Mouse (Mus musculus): ENCODE data around the gene Kcnj1. TPM values are rescaled to one million over a fixed set of nuclear protein-coding genes. Genes with fewer than 3 reads are reported as not detected.

Kcnj1 gene
- polyA plus RNA-seq, 1 experiment from 2014 or later, result not detected

DNA sequence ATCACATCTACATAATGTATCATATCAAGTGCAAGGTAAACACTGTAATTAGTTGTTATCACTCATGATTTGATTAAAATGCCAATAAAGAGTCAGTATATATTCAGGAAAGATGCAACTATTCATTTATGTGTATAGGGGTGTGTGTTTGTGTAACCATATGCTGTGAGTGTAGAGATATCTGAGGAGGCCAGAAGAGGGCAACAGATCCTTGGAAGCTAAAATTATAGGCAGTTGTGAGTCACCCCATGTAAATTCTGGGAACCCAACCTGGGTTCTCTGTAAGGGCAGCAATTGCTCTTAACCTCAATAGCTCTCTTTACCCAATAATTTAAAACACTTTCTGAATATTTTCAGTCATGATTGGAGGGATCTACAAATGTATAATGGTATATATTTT lies 48.4 kb downstream of the Kcnj1 start:
- H3K27ac ChIP-seq (replicated peaks), result no peak overlapping the region
- ATAC-seq (ENCODE audit: low FRiP score), result no peak
- no peak overlapping the region for H3K9ac ChIP-seq (replicated peaks)

GRCm38 (mm10) chr9:32425321-32425720 lies 53.0 kb downstream of the Kcnj1 start:
- Histone ChIP-seq H3K4me3 (replicated peaks) (no peak overlapping the region), H3K9ac (replicated peaks) (no peak overlapping the region), H3K4me1 (no peaks in the 10 kb centered on the region), H3K27me3 (replicated peaks) (no peaks in the 10 kb centered on the region), H3K27ac (replicated peaks) (no peak overlapping the region), H3K9me3 (replicated peaks) (no peaks in the 10 kb centered on the region), H3K36me3 (no peaks in the 10 kb centered on the region), H3K4me2 (no peak overlapping the region)
- 81% methylated on average over 7 of the region's 7 CpGs for WGBS
- no peak for ATAC-seq (ENCODE audit: low FRiP score)

More for the DNA sequence above, 48.4 kb downstream of the Kcnj1 start:
- H3K9me3 ChIP-seq (replicated peaks), result no peaks in the 10 kb centered on the region
- no peak overlapping the region for H3K4me2 ChIP-seq
- no peaks in the 10 kb centered on the region for H3K4me1 ChIP-seq
- no peaks in the 10 kb centered on the region for H3K36me3 ChIP-seq
- H3K27me3 ChIP-seq (replicated peaks), result no peaks in the 10 kb centered on the region
- H3K4me3 ChIP-seq (replicated peaks), result no peak overlapping the region

- WGBS, result 83% methylated on average over 3 of the region's 3 CpGs
- Histone ChIP-seq H3K9ac (replicated peaks) (no peak overlapping the region), H3K27me3 (replicated peaks) (no peaks in the 10 kb centered on the region), H3K4me3 (replicated peaks) (no peak overlapping the region), H3K36me3 (no peaks in the 10 kb centered on the region), H3K27ac (replicated peaks) (no peak overlapping the region), H3K9me3 (replicated peaks) (no peaks in the 10 kb centered on the region), H3K4me2 (no peak overlapping the region), H3K4me1 (no peaks in the 10 kb centered on the region)
- no peak for ATAC-seq (ENCODE audit: low FRiP score)
These were observed 58.8 kb downstream of the Kcnj1 start for GRCm38 (mm10) chr9:32431061-32431460.

GRCm38 (mm10) chr9:32434241-32435213 lies 62.2 kb downstream of the Kcnj1 start:
- no peak for ATAC-seq (ENCODE audit: low FRiP score)
- Histone ChIP-seq H3K27me3 (replicated peaks) (no peaks in the 10 kb centered on the region), H3K9ac (replicated peaks) (no peak overlapping the region), H3K4me1 (no peaks in the 10 kb centered on the region), H3K9me3 (replicated peaks) (no peaks in the 10 kb centered on the region), H3K27ac (replicated peaks) (no peak overlapping the region), H3K4me3 (replicated peaks) (no peak overlapping the region), H3K4me2 (no peak overlapping the region), H3K36me3 (no peaks in the 10 kb centered on the region)
- 76% methylated on average over 19 of the region's 19 CpGs for WGBS

- 76% methylated on average over 3 of the region's 3 CpGs for WGBS
- H3K27ac ChIP-seq (replicated peaks), result no peak overlapping the region
These were observed 70.8 kb downstream of the Kcnj1 start for GRCm38 (mm10) chr9:32443115-32443514.

GRCm38 (mm10) chr9:32443817-32444216 lies 71.5 kb downstream of the Kcnj1 start:
- Histone ChIP-seq H3K4me3 (replicated peaks) (no peak overlapping the region), H3K36me3 (no peaks in the 10 kb centered on the region), H3K9ac (replicated peaks) (no peak overlapping the region), H3K9me3 (replicated peaks) (no peaks in the 10 kb centered on the region), H3K4me1 (0 out of 2 replicates have a peak, but pooled peaks cover 3% of the 10 kb centered on the region), H3K4me2 (no peak overlapping the region), H3K27me3 (replicated peaks) (no peaks in the 10 kb centered on the region), H3K27ac (replicated peaks) (no peak overlapping the region; the same call in 1 of the 2 replicates)
- WGBS, result 47% methylated on average over 6 of the region's 6 CpGs
- ATAC-seq (ENCODE audit: low FRiP score), result no peak

More at GRCm38 (mm10) chr9:32443115-32443514, 70.8 kb downstream of the Kcnj1 start:
- H3K9ac ChIP-seq (replicated peaks), result no peak overlapping the region
- no peak for ATAC-seq (ENCODE audit: low FRiP score)
- 0 out of 2 replicates have a peak, but pooled peaks cover 3% of the 10 kb centered on the region for H3K4me1 ChIP-seq
- no peaks in the 10 kb centered on the region for H3K27me3 ChIP-seq (replicated peaks)
- H3K9me3 ChIP-seq (replicated peaks), result no peaks in the 10 kb centered on the region
- H3K4me3 ChIP-seq (replicated peaks), result no peak overlapping the region
- no peaks in the 10 kb centered on the region for H3K36me3 ChIP-seq
- no peak overlapping the region for H3K4me2 ChIP-seq

DNA sequence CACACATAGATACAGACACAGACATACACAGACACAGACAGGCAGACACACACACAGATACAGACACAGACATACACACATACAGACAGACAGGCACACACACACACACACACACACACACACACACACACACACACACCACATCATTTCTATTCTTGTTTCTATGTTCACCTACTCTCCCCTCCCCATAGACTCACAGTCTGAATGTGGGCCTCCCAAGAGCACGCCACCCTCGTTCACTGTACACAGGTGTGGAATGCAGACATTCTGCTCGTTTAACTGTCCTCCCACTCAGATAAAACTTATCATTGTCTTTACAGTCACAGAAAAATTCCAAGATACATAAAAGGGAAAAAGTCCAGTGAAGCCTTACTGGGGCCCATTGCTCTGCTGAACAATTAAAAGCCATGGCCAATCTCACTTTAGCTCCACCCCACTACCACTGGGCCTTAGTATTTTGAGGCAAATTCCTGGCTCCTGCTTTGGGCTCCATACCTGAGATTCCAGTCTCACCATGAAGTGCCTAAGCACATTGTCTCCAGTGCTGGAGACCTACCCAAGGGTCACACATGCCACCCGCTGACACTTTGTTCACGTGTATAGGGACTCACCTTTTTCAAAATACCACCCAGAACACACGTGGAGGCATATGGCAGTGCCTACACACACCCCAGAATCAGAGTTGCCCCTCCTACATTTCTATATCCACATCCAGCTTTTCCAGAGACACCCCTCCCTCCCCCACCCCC lies 72.3 kb downstream of the Kcnj1 start:
- Histone ChIP-seq H3K4me3 (replicated peaks) (no peak overlapping the region), H3K4me1 (0 out of 2 replicates have a peak, but pooled peaks cover 3% of the 10 kb centered on the region), H3K9ac (replicated peaks) (no peak overlapping the region), H3K27ac (replicated peaks) (no peak overlapping the region), H3K9me3 (replicated peaks) (no peaks in the 10 kb centered on the region), H3K36me3 (no peaks in the 10 kb centered on the region), H3K4me2 (no peak overlapping the region), H3K27me3 (replicated peaks) (no peaks in the 10 kb centered on the region)
- WGBS, result 87% methylated on average over 6 of the region's 6 CpGs
- no peak for ATAC-seq (ENCODE audit: low FRiP score)

DNA sequence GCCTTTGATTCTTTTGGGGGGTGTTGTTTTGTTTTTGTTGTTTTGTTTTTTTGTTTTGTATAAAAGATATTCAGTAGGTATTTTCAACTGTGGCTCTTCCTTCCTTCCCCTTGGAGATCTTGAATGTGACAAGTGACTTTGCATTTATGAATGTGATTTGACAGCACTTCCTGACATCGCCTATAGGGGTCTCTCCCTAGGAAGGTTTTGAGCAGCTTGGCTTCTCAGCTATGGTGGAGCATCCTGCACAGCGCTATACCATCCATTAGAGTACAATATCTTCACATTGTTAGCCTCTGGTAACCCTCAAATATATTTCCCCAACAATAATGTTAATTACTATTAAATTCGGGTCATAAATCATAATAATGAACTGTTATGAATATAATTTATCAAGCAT lies 73.5 kb downstream of the Kcnj1 start:
- no peak for ATAC-seq (ENCODE audit: low FRiP score)
- H3K4me2 ChIP-seq, result no peak overlapping the region
- no peak overlapping the region for H3K9ac ChIP-seq (replicated peaks)
- H3K27me3 ChIP-seq (replicated peaks), result no peaks in the 10 kb centered on the region
- H3K4me3 ChIP-seq (replicated peaks), result no peak overlapping the region
- H3K36me3 ChIP-seq, result no peaks in the 10 kb centered on the region
- no peak overlapping the region for H3K27ac ChIP-seq (replicated peaks)
- 62% methylated on average over 3 of the region's 3 CpGs for WGBS
- H3K9me3 ChIP-seq (replicated peaks), result no peaks in the 10 kb centered on the region
- 0 out of 2 replicates have a peak, but pooled peaks cover 7% of the 10 kb centered on the region for H3K4me1 ChIP-seq

DNA sequence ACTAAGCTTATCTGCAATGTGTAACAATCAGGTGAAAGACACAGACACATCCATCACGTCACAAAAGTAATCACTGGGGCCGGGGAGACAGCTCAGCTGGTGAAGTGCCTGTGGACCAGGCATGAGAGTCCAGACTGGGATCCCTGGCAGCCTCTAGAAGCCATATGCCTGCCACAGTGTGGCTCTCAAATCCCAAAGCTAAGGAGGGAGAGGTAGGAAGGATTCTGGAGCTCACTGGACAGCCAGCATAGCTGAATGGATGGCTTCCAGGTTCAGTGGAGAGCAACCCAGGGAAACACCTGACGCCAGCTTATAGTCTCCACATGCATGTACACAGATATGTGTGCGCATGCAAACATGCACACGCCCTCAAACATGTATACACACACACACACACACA lies 76.5 kb downstream of the Kcnj1 start:
- Histone ChIP-seq H3K9ac (replicated peaks) (no peak overlapping the region), H3K4me1 (0 out of 2 replicates have a peak, but pooled peaks cover 5% of the 10 kb centered on the region), H3K9me3 (replicated peaks) (no peaks in the 10 kb centered on the region), H3K4me3 (replicated peaks) (no peak overlapping the region), H3K4me2 (no peak overlapping the region), H3K27ac (replicated peaks) (no peak overlapping the region), H3K27me3 (replicated peaks) (no peaks in the 10 kb centered on the region), H3K36me3 (no peaks in the 10 kb centered on the region)
- no peak for ATAC-seq (ENCODE audit: low FRiP score)
- WGBS, result 88% methylated on average over 5 of the region's 5 CpGs
